Mouse (Mus musculus) c-Kit-positive CD71-positive TER-119-positive erythroid progenitor cells, embryonic 14.5 days (primary cell): Measurements from ENCODE around the gene Parp8.

Experiments used
- DNase-seq: peaks from one replicate; pipeline ENCODE4 v3.0.0-alpha.2; 2013; ENCODE audit warnings: low spot score

The Parp8 gene

GRCm38 (mm10) chr13:117018676-117019075 lies 6.7 kb downstream of the Parp8 start:
- no peak for DNase-seq

GRCm38 (mm10) chr13:117013516-117013915 lies 11.8 kb downstream of the Parp8 start:
- DNase-seq, result no peak

GRCm38 (mm10) chr13:117012031-117012430 lies 13.3 kb downstream of the Parp8 start:
- no peak for DNase-seq

- DNase-seq, result no peak
Observed at GRCm38 (mm10) chr13:117010143-117010542, 15.2 kb downstream of the Parp8 start.

GRCm38 (mm10) chr13:117008021-117009015 lies 17.0 kb downstream of the Parp8 start:
- DNase-seq, result no peak

GRCm38 (mm10) chr13:117007566-117007965 lies 17.8 kb downstream of the Parp8 start:
- no peak for DNase-seq

- no peak for DNase-seq
Observed at GRCm38 (mm10) chr13:117006638-117007037, 18.7 kb downstream of the Parp8 start.

GRCm38 (mm10) chr13:117000493-117000892 lies 24.8 kb downstream of the Parp8 start:
- DNase-seq, result no peak

- no peak for DNase-seq
Observed at GRCm38 (mm10) chr13:116991560-116991959, 33.8 kb downstream of the Parp8 start.

- no peak for DNase-seq
Observed at GRCm38 (mm10) chr13:116990327-116990726, 35.0 kb downstream of the Parp8 start.

GRCm38 (mm10) chr13:116988706-116989105 lies 36.6 kb downstream of the Parp8 start:
- no peak for DNase-seq

GRCm38 (mm10) chr13:116988208-116988607 lies 37.1 kb downstream of the Parp8 start:
- DNase-seq, result no peak

- DNase-seq, result no peak
Observed at GRCm38 (mm10) chr13:116987284-116987683, 38.1 kb downstream of the Parp8 start.

GRCm38 (mm10) chr13:116986658-116987057 lies 38.7 kb downstream of the Parp8 start:
- DNase-seq, result no peak

GRCm38 (mm10) chr13:116974081-116974860 lies 51.1 kb downstream of the Parp8 start:
- no peak for DNase-seq

GRCm38 (mm10) chr13:116973491-116973890 lies 51.8 kb downstream of the Parp8 start:
- no peak for DNase-seq

- DNase-seq, result no peak
Observed at GRCm38 (mm10) chr13:116972036-116972611, 53.2 kb downstream of the Parp8 start.

GRCm38 (mm10) chr13:116970706-116971428 lies 54.5 kb downstream of the Parp8 start:
- DNase-seq, result no peak

GRCm38 (mm10) chr13:116969650-116970049 lies 55.7 kb downstream of the Parp8 start:
- DNase-seq, result no peak

- no peak for DNase-seq
Observed at GRCm38 (mm10) chr13:116968906-116969305, 56.4 kb downstream of the Parp8 start.

- no peak for DNase-seq
Observed at GRCm38 (mm10) chr13:116967459-116967858, 57.9 kb downstream of the Parp8 start.
